Mouse (Mus musculus): ENCODE data around the gene Oxt. TPM values are rescaled to one million over a fixed set of nuclear protein-coding genes. Genes with fewer than 3 reads are reported as not detected.

Oxt gene
- total and polyA plus RNA-seq, 2 experiments from 2014 or later, result 4.9 TPM; not detected in 1

DNA sequence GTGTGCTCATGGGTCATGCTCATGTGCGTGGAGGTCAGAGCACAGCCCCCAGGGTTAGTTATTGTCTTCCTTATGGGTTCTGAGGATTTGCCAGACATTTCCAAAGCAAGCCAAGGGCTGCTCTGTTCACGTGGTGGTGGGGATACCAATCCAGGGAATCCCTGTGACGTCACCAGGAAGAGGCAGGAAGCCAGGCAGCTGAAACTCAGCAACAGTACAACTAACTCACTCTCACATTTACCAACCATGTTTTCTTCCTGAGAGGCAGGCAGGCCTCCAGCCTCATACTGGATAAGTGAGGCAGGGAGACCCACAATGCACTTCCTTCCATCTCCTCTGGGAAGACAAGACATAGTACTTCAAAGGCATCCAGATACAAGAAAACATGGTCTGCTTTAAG lies 22.4 kb downstream of the Oxt start:
- DNase-seq (ENCODE audit: low spot score), result no peak
- Histone ChIP-seq H3K36me3 (ENCODE audit: insufficient read depth, low read length) (peaks cover 38% of the 10 kb centered on the region), H3K9ac (replicated peaks; ENCODE audit: low read length) (no peak overlapping the region), H3K4me1 (ENCODE audit: insufficient read depth, low read length) (no peaks in the 10 kb centered on the region), H3K9me3 (ENCODE audit: low read length) (no peaks in the 10 kb centered on the region), H3K4me2 (ENCODE audit: low read depth, low read length) (no peak overlapping the region), H3K27ac (no peak overlapping the region), H3K4me3 (ENCODE audit: low read length) (no peak overlapping the region), H3K27me3 (ENCODE audit: insufficient read depth, low read length) (no peaks in the 10 kb centered on the region)
- ATAC-seq, result no peak
- TF ChIP-seq CTCF (IDR thresholded peaks at IDR 0.05; ENCODE audit: low read depth), result no peak
- 62% methylated on average over 3 of the region's 3 CpGs for WGBS

DNA sequence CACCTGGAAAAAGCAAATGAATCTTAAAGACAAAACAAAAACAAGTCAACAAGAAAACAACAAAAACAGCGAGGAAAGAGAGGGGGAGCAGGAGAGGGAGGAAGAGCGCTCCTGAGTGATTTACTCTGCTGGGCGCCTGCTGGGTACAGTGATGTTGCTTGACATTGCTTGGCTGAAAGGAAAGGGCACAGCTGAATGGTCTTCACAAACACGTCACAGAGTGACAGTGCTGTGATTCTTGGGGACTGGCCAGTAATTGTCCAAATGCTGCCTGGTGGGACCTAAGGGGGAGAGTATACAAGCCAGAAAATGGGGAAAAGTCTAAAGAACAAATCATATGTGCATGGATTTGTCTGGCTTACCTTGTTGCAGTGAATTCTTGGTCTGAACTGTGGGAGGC lies 26.2 kb downstream of the Oxt start:
- Histone ChIP-seq H3K27me3 (ENCODE audit: insufficient read depth, low read length) (no peaks in the 10 kb centered on the region), H3K4me3 (ENCODE audit: low read length) (no peak overlapping the region), H3K4me2 (ENCODE audit: low read depth, low read length) (no peak overlapping the region), H3K36me3 (ENCODE audit: insufficient read depth, low read length) (peaks cover 33% of the 10 kb centered on the region), H3K9ac (replicated peaks; ENCODE audit: low read length) (no peak overlapping the region), H3K27ac (no peak overlapping the region), H3K4me1 (ENCODE audit: insufficient read depth, low read length) (no peaks in the 10 kb centered on the region), H3K9me3 (ENCODE audit: low read length) (no peaks in the 10 kb centered on the region)
- WGBS, result 71% methylated on average over 4 of the region's 4 CpGs
- ATAC-seq, result no peak
- DNase-seq (ENCODE audit: low spot score), result no peak
- TF ChIP-seq CTCF (IDR thresholded peaks at IDR 0.05; ENCODE audit: low read depth), result no peak

DNA sequence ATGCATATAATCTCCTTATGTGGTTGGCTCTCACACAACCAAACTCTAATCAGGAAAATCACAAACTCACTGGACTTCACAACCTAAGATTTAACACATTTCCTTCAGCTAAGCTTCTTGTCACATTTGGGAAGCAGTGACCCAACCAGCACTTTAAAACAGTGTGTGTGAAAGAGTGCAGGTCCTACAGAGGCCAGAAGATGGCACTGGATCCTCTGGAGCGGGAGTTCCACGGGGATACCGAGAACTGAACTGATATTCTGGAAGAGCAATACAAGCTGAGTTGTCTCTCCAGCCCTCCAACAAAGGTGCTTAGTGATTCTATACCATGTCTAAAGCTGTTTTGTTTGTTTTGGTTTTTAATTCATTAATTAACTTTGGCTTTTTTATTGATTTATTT lies 37.1 kb downstream of the Oxt start:
- H3K4me2 ChIP-seq (ENCODE audit: low read depth, low read length), result no peak overlapping the region
- 62% methylated on average over 3 of the region's 3 CpGs for WGBS
- peaks cover 15% of the 10 kb centered on the region for H3K36me3 ChIP-seq (ENCODE audit: insufficient read depth, low read length)
- H3K27me3 ChIP-seq (ENCODE audit: insufficient read depth, low read length), result no peaks in the 10 kb centered on the region
- H3K4me3 ChIP-seq (ENCODE audit: low read length), result no peak overlapping the region
- no peak overlapping the region for H3K9ac ChIP-seq (replicated peaks; ENCODE audit: low read length)
- H3K27ac ChIP-seq, result no peak overlapping the region
- H3K4me1 ChIP-seq (ENCODE audit: insufficient read depth, low read length), result no peaks in the 10 kb centered on the region
- ATAC-seq (no peak), DNase-seq (ENCODE audit: low spot score) (peak; percentile 31)
- peak; percentile 55 for TF ChIP-seq CTCF (IDR thresholded peaks at IDR 0.05; ENCODE audit: low read depth)
- H3K9me3 ChIP-seq (ENCODE audit: low read length), result no peaks in the 10 kb centered on the region

DNA sequence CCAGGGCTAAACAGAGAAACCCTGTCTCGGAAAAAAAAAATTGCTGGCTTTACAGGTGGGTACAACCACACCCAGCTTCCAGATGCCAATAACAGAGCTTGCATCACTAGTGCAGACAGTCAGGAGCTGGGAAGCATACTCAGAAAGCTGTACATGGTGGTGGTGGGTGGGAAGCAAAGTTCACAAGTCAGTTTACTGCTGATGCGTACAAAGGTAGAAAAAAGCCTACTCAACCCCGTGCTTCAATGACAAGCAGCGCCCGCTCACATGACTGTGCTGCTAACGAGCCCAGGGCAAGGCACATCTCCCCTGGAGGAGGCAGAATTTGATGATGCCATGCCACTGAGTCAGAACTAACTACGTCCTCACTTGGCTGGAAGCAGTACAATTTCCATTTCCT lies 43.0 kb downstream of the Oxt start:
- Histone ChIP-seq H3K27ac (no peak overlapping the region), H3K4me3 (ENCODE audit: low read length) (no peak overlapping the region), H3K9me3 (ENCODE audit: low read length) (no peaks in the 10 kb centered on the region), H3K4me2 (ENCODE audit: low read depth, low read length) (no peak overlapping the region), H3K27me3 (ENCODE audit: insufficient read depth, low read length) (no peaks in the 10 kb centered on the region), H3K36me3 (ENCODE audit: insufficient read depth, low read length) (peaks cover 29% of the 10 kb centered on the region), H3K4me1 (ENCODE audit: insufficient read depth, low read length) (no peaks in the 10 kb centered on the region), H3K9ac (replicated peaks; ENCODE audit: low read length) (no peak overlapping the region)
- no peak for TF ChIP-seq CTCF (IDR thresholded peaks at IDR 0.05; ENCODE audit: low read depth)
- ATAC-seq (no peak), DNase-seq (ENCODE audit: low spot score) (no peak)
- WGBS, result 97% methylated on average over 7 of the region's 7 CpGs

Small RNA genes lying within 50 kb of the gene (microRNA-seq; reads per million reads assigned to microRNA genes)
- gene Gm23876, result 0 reads per million in 2 experiments

Other genes with a start within 250 kb of the Oxt start
- gene Cpxm1, start 178.6 kb upstream of the Oxt start, total RNA-seq (2014; rRNA removed), result 28.2 and 36.5 TPM in 2 replicates
- gene Cpxm1, start 178.6 kb upstream of the Oxt start, polyA plus RNA-seq (2015; fragmentation: Nextera tagmentation; extraction: Ambion mirVana), result 31.9 and 32.9 TPM in 2 replicates
- not detected in 2 replicates for gene Gm28372, start 170.9 kb upstream of the Oxt start, total RNA-seq (2014; rRNA removed)
- 0.20 TPM in 2 replicates for gene Gm28372, start 170.9 kb upstream of the Oxt start, polyA plus RNA-seq (2015; fragmentation: Nextera tagmentation; extraction: Ambion mirVana)
- not detected in 2 replicates for gene 1700020A23Rik, start 170.9 kb upstream of the Oxt start, total RNA-seq (2014; rRNA removed)
- 0.49 TPM in 1 of 2 replicates, not detected in the other for gene 1700020A23Rik, start 170.9 kb upstream of the Oxt start, polyA plus RNA-seq (2015; fragmentation: Nextera tagmentation; extraction: Ambion mirVana)
- not detected in 2 replicates for gene Tmem239, start 169.7 kb upstream of the Oxt start, total RNA-seq (2014; rRNA removed)
- gene Tmem239, start 169.7 kb upstream of the Oxt start, polyA plus RNA-seq (2015; fragmentation: Nextera tagmentation; extraction: Ambion mirVana), result not detected in 2 replicates
- gene Vps16, start 151.8 kb upstream of the Oxt start, total RNA-seq (2014; rRNA removed), result 50.4 and 63.3 TPM in 2 replicates
- 89.5 and 94.0 TPM in 2 replicates for gene Vps16, start 151.8 kb upstream of the Oxt start, polyA plus RNA-seq (2015; fragmentation: Nextera tagmentation; extraction: Ambion mirVana)
- 19.5 and 20.4 TPM in 2 replicates for gene Pced1a, start 151.5 kb upstream of the Oxt start, total RNA-seq (2014; rRNA removed)
- 10.3 and 10.7 TPM in 2 replicates for gene Pced1a, start 151.5 kb upstream of the Oxt start, polyA plus RNA-seq (2015; fragmentation: Nextera tagmentation; extraction: Ambion mirVana)
- 96.7 and 105 TPM in 2 replicates for gene Ptpra, start 125.9 kb upstream of the Oxt start, total RNA-seq (2014; rRNA removed)
- 143 and 145 TPM in 2 replicates for gene Ptpra, start 125.9 kb upstream of the Oxt start, polyA plus RNA-seq (2015; fragmentation: Nextera tagmentation; extraction: Ambion mirVana)
- gene Mrps26, start 12.4 kb upstream of the Oxt start, total RNA-seq (2014; rRNA removed), result 67.7 and 75.4 TPM in 2 replicates
- 115 and 120 TPM in 2 replicates for gene Mrps26, start 12.4 kb upstream of the Oxt start, polyA plus RNA-seq (2015; fragmentation: Nextera tagmentation; extraction: Ambion mirVana)
- gene Avp, start 6.4 kb downstream of the Oxt start, total RNA-seq (2014; rRNA removed), result 0.78 and 1.5 TPM in 2 replicates
- gene Avp, start 6.4 kb downstream of the Oxt start, polyA plus RNA-seq (2015; fragmentation: Nextera tagmentation; extraction: Ambion mirVana), result 0.45 and 0.73 TPM in 2 replicates
- gene Fastkd5, start 53.9 kb downstream of the Oxt start, total RNA-seq (2014; rRNA removed), result 7.0 and 7.9 TPM in 2 replicates
- gene Fastkd5, start 53.9 kb downstream of the Oxt start, polyA plus RNA-seq (2015; fragmentation: Nextera tagmentation; extraction: Ambion mirVana), result 6.0 and 6.6 TPM in 2 replicates
- 6.8 TPM in 2 replicates for gene Ubox5, start 53.9 kb downstream of the Oxt start, total RNA-seq (2014; rRNA removed)
- gene Ubox5, start 53.9 kb downstream of the Oxt start, polyA plus RNA-seq (2015; fragmentation: Nextera tagmentation; extraction: Ambion mirVana), result 5.9 and 6.2 TPM in 2 replicates
- 76.8 and 81.8 TPM in 2 replicates for gene Lzts3, start 66.6 kb downstream of the Oxt start, total RNA-seq (2014; rRNA removed)
- 18.2 and 20.0 TPM in 2 replicates for gene Lzts3, start 66.6 kb downstream of the Oxt start, polyA plus RNA-seq (2015; fragmentation: Nextera tagmentation; extraction: Ambion mirVana)
- 14.4 and 21.2 TPM in 2 replicates for gene Ddrgk1, start 88.5 kb downstream of the Oxt start, total RNA-seq (2014; rRNA removed)
- 83.3 and 90.6 TPM in 2 replicates for gene Ddrgk1, start 88.5 kb downstream of the Oxt start, polyA plus RNA-seq (2015; fragmentation: Nextera tagmentation; extraction: Ambion mirVana)
- gene Itpa, start 91.4 kb downstream of the Oxt start, total RNA-seq (2014; rRNA removed), result 137 TPM in 2 replicates
- gene Itpa, start 91.4 kb downstream of the Oxt start, polyA plus RNA-seq (2015; fragmentation: Nextera tagmentation; extraction: Ambion mirVana), result 123 TPM in 2 replicates
- gene Slc4a11, start 121.3 kb downstream of the Oxt start, total RNA-seq (2014; rRNA removed), result 0.16 and 1.2 TPM in 2 replicates
- gene Slc4a11, start 121.3 kb downstream of the Oxt start, polyA plus RNA-seq (2015; fragmentation: Nextera tagmentation; extraction: Ambion mirVana), result 0.49 and 0.53 TPM in 2 replicates